Mouse (Mus musculus) forebrain, embryonic 11.5 days (tissue): ENCODE data around the gene Synj1. TPM values are rescaled to one million over a fixed set of nuclear protein-coding genes. Genes with fewer than 3 reads are reported as not detected.

Experiments
- ATAC-seq: fragments of 200-750 bp; cut with Nextera tagmentation; replicated peaks from 2 replicates; pipeline ENCODE4 v1.8.0; 2017; ENCODE audit warnings: moderate TSS enrichment; ENCODE audit not compliant: low FRiP score
- DNase-seq: peaks from one replicate; pipeline ENCODE4 v3.0.0-alpha.2; 2017; ENCODE audit warnings: low spot score
- H3K27ac ChIP-seq: fragments of 300-500 bp; sonication (generic); 2 replicates; pipeline ENCODE4 v1.5.1; 2014; ENCODE audit warnings: low read depth, low read length
- H3K27me3 ChIP-seq: fragments of 300-500 bp; sonication (generic); 2 replicates; pipeline ENCODE4 v1.6.1; 2014; ENCODE audit warnings: mild to moderate bottlenecking, low read length, mixed read lengths; ENCODE audit not compliant: control insufficient read depth, insufficient read depth
- H3K36me3 ChIP-seq: fragments of 300-500 bp; sonication (generic); 2 replicates; pipeline ENCODE4 v1.6.1; 2014; ENCODE audit warnings: mild to moderate bottlenecking, low read length, moderate library complexity, mixed read lengths; ENCODE audit not compliant: control insufficient read depth, insufficient read depth
- H3K4me1 ChIP-seq: fragments of 300-500 bp; sonication (generic); replicated peaks from 2 replicates; pipeline ENCODE4 v1.6.1; 2014; ENCODE audit warnings: low read length, mixed read lengths; ENCODE audit not compliant: control insufficient read depth, insufficient read depth
- H3K4me2 ChIP-seq: fragments of 300-500 bp; sonication (generic); 2 replicates; pipeline ENCODE4 v1.6.1; 2014; ENCODE audit warnings: low read depth, mild to moderate bottlenecking, low read length, moderate library complexity, mixed read lengths; ENCODE audit not compliant: severe bottlenecking
- H3K4me3 ChIP-seq: fragments of 300-500 bp; sonication (generic); 2 replicates; pipeline ENCODE4 v1.5.1; 2014; ENCODE audit warnings: low read depth, low read length
- H3K9ac ChIP-seq: fragments of 300-500 bp; sonication (generic); 2 replicates; pipeline ENCODE4 v1.6.1; 2014; ENCODE audit warnings: low read length
- H3K9me3 ChIP-seq: fragments of 300-500 bp; sonication (generic); 2 replicates; pipeline ENCODE4 v1.6.1; 2016; ENCODE audit warnings: low read length, mixed read lengths; ENCODE audit not compliant: control insufficient read depth
- WGBS: fragments of 180-500 bp; shearing (Covaris S2); extraction: QIAGEN DNeasy Blood & Tissue Kit; methylation state at CpG from one replicate; pipeline ENCODE4 v1.1.7; 2014; 5-methylcytosine and 5-hydroxymethylcytosine counted together
- polyA plus RNA-seq: library from polyadenylated mRNA; unstranded; fragments of >200 nt; fragmentation: Nextera tagmentation; extraction: Ambion mirVana; gene quantifications from 2 replicates; pipeline ENCODE4 v1.2.1, GENCODE M21; 2014

The Synj1 gene
- polyA plus RNA-seq, 1 experiment from 2014 or later = 25.2 TPM

- WGBS = 92% methylated on average over 6 of the region's 6 CpGs
Measured at GRCm38 (mm10) chr16:90971004-90971403, 40.1 kb downstream of the Synj1 start.

GRCm38 (mm10) chr16:90966241-90966640 lies 44.9 kb downstream of the Synj1 start:
- 91% methylated on average over 4 of the region's 4 CpGs for WGBS

More at GRCm38 (mm10) chr16:90971004-90971403, 40.1 kb downstream of the Synj1 start:
- H3K27me3 ChIP-seq = no peaks in the 10 kb centered on the region
- no peaks in the 10 kb centered on the region for H3K9me3 ChIP-seq
- H3K4me1 ChIP-seq = no peaks in the 10 kb centered on the region
- no peak for ATAC-seq
- no peak overlapping the region for H3K4me2 ChIP-seq
- H3K4me3 ChIP-seq = no peak overlapping the region
- H3K9ac ChIP-seq = no peak overlapping the region
- no peak for DNase-seq
- no peak overlapping the region for H3K27ac ChIP-seq
- no peaks in the 10 kb centered on the region for H3K36me3 ChIP-seq

GRCm38 (mm10) chr16:90964302-90964701 lies 46.8 kb downstream of the Synj1 start:
- Histone ChIP-seq H3K36me3 (no peaks in the 10 kb centered on the region; the same call in 1 of the 2 replicates), H3K27ac (no peak overlapping the region), H3K27me3 (no peaks in the 10 kb centered on the region), H3K4me3 (no peak overlapping the region), H3K4me1 (no peaks in the 10 kb centered on the region), H3K9ac (no peak overlapping the region), H3K9me3 (no peaks in the 10 kb centered on the region), H3K4me2 (no peak overlapping the region)
- 89% methylated on average over 10 of the region's 10 CpGs for WGBS
- no peak for DNase-seq
- no peak for ATAC-seq

More at GRCm38 (mm10) chr16:90966241-90966640, 44.9 kb downstream of the Synj1 start:
- H3K27me3 ChIP-seq = no peaks in the 10 kb centered on the region
- no peak for ATAC-seq
- DNase-seq = no peak
- no peak overlapping the region for H3K27ac ChIP-seq
- no peak overlapping the region for H3K4me2 ChIP-seq
- H3K4me3 ChIP-seq = no peak overlapping the region
- H3K4me1 ChIP-seq = no peaks in the 10 kb centered on the region
- H3K9ac ChIP-seq = no peak overlapping the region
- no peaks in the 10 kb centered on the region for H3K9me3 ChIP-seq
- no peaks in the 10 kb centered on the region; the same call in 1 of the 2 replicates for H3K36me3 ChIP-seq

- H3K4me2 ChIP-seq = no peak overlapping the region
- no peak overlapping the region for H3K9ac ChIP-seq
- 92% methylated on average over 10 of the region's 10 CpGs for whole genome bisulfite sequencing
- no peaks in the 10 kb centered on the region for H3K9me3 ChIP-seq
- DNase-seq = no peak
- no peak for ATAC-seq
- no peaks in the 10 kb centered on the region for H3K27me3 ChIP-seq
- H3K4me3 ChIP-seq = no peak overlapping the region
- no peak overlapping the region for H3K27ac ChIP-seq
- H3K4me1 ChIP-seq = no peaks in the 10 kb centered on the region
- H3K36me3 ChIP-seq = no peaks in the 10 kb centered on the region; the same call in 1 of the 2 replicates
Measured at GRCm38 (mm10) chr16:90963866-90964265, 47.2 kb downstream of the Synj1 start.

- Histone ChIP-seq H3K4me1 (no peaks in the 10 kb centered on the region), H3K27me3 (no peaks in the 10 kb centered on the region), H3K9ac (no peak overlapping the region), H3K27ac (no peak overlapping the region), H3K36me3 (no peaks in the 10 kb centered on the region; the same call in 1 of the 2 replicates), H3K9me3 (no peaks in the 10 kb centered on the region), H3K4me2 (no peak overlapping the region), H3K4me3 (no peak overlapping the region)
- DNase-seq (no peak), ATAC-seq (no peak)
- WGBS = 89% methylated on average over 4 of the region's 4 CpGs
Measured at GRCm38 (mm10) chr16:90963231-90963630, 47.9 kb downstream of the Synj1 start.

GRCm38 (mm10) chr16:90958301-90959085 lies 52.6 kb downstream of the Synj1 start:
- Histone ChIP-seq H3K4me1 (no peaks in the 10 kb centered on the region), H3K27me3 (no peaks in the 10 kb centered on the region), H3K4me2 (no peak overlapping the region), H3K27ac (no peak overlapping the region), H3K36me3 (no peaks in the 10 kb centered on the region), H3K9me3 (no peaks in the 10 kb centered on the region), H3K4me3 (no peak overlapping the region), H3K9ac (no peak overlapping the region)
- ATAC-seq = no peak
- DNase-seq = no peak
- 87% methylated on average over 5 of the region's 5 CpGs for WGBS

GRCm38 (mm10) chr16:90955494-90955893 lies 55.6 kb downstream of the Synj1 start:
- 88% methylated on average over 6 of the region's 6 CpGs for whole genome bisulfite sequencing

GRCm38 (mm10) chr16:90953770-90954169 lies 57.3 kb downstream of the Synj1 start:
- no peak overlapping the region for H3K27ac ChIP-seq
- ATAC-seq = no peak
- no peaks in the 10 kb centered on the region for H3K27me3 ChIP-seq
- no peak overlapping the region for H3K9ac ChIP-seq
- H3K4me2 ChIP-seq = no peak overlapping the region
- H3K36me3 ChIP-seq = no peaks in the 10 kb centered on the region; the same call in 1 of the 2 replicates
- no peaks in the 10 kb centered on the region for H3K4me1 ChIP-seq
- no peak for DNase-seq
- H3K9me3 ChIP-seq = no peaks in the 10 kb centered on the region
- H3K4me3 ChIP-seq = no peak overlapping the region
- 88% methylated on average over 6 of the region's 6 CpGs for WGBS

More at GRCm38 (mm10) chr16:90955494-90955893, 55.6 kb downstream of the Synj1 start:
- ATAC-seq (no peak), DNase-seq (no peak)
- Histone ChIP-seq H3K4me2 (no peak overlapping the region), H3K4me3 (no peak overlapping the region), H3K27ac (no peak overlapping the region), H3K9ac (no peak overlapping the region), H3K36me3 (no peaks in the 10 kb centered on the region; the same call in 1 of the 2 replicates), H3K27me3 (no peaks in the 10 kb centered on the region), H3K4me1 (no peaks in the 10 kb centered on the region), H3K9me3 (no peaks in the 10 kb centered on the region)

- no peak overlapping the region for H3K4me2 ChIP-seq
- 95% methylated on average over 9 of the region's 9 CpGs for WGBS
- H3K4me1 ChIP-seq = no peaks in the 10 kb centered on the region
- no peak overlapping the region for H3K27ac ChIP-seq
- H3K9me3 ChIP-seq = no peaks in the 10 kb centered on the region
- H3K36me3 ChIP-seq = no peaks in the 10 kb centered on the region; the same call in 1 of the 2 replicates
- no peak for ATAC-seq
- H3K9ac ChIP-seq = no peak overlapping the region
- H3K4me3 ChIP-seq = no peak overlapping the region
- no peaks in the 10 kb centered on the region for H3K27me3 ChIP-seq
- DNase-seq = no peak
Measured at GRCm38 (mm10) chr16:90953147-90953546, 58.0 kb downstream of the Synj1 start.
